Mouse (Mus musculus) kidney, embryonic 14.5 days (tissue): ENCODE measurements around the gene Hoxd8. TPM values are rescaled to one million over a fixed set of nuclear protein-coding genes. Genes with fewer than 3 reads are reported as not detected.

Experiments
- ATAC-seq: fragments of 200-750 bp; cut with Nextera tagmentation; 2 replicates; pipeline ENCODE4 v1.8.0; 2017; ENCODE audit warnings: moderate number of reproducible peaks, mild to moderate bottlenecking, moderate TSS enrichment, moderate library complexity; ENCODE audit not compliant: low FRiP score, low TSS enrichment
- H3K27ac ChIP-seq: fragments of 300-500 bp; sonication (generic); 2 replicates; pipeline ENCODE4 v1.5.1; 2014; ENCODE audit warnings: low read depth, mild to moderate bottlenecking, low read length, moderate library complexity, mixed read lengths
- H3K27me3 ChIP-seq: fragments of 300-500 bp; sonication (generic); 2 replicates; pipeline ENCODE4 v1.6.1; 2014; ENCODE audit warnings: mild to moderate bottlenecking, low read length; ENCODE audit not compliant: control insufficient read depth, insufficient read depth
- H3K36me3 ChIP-seq: fragments of 300-500 bp; sonication (generic); 2 replicates; pipeline ENCODE4 v1.6.1; 2014; ENCODE audit warnings: low read length, mixed read lengths; ENCODE audit not compliant: control insufficient read depth, insufficient read depth
- H3K4me1 ChIP-seq: fragments of 300-500 bp; sonication (generic); 2 replicates; pipeline ENCODE4 v1.6.1; 2014; ENCODE audit warnings: low read length, mixed read lengths; ENCODE audit not compliant: control insufficient read depth, insufficient read depth
- H3K4me2 ChIP-seq: fragments of 300-500 bp; sonication (generic); replicated peaks from 2 replicates; pipeline ENCODE4 v1.6.1; 2014; ENCODE audit warnings: low read depth, mild to moderate bottlenecking, low read length
- H3K4me3 ChIP-seq: fragments of 300-500 bp; sonication (generic); 2 replicates; pipeline ENCODE4 v1.5.1; 2014; ENCODE audit warnings: mild to moderate bottlenecking, low read length
- H3K9ac ChIP-seq: fragments of 300-500 bp; sonication (generic); 2 replicates; pipeline ENCODE4 v1.6.1; 2014; ENCODE audit warnings: low read depth, mild to moderate bottlenecking, low read length, moderate library complexity
- H3K9me3 ChIP-seq: fragments of 300-500 bp; sonication (generic); 2 replicates; pipeline ENCODE4 v1.6.1; 2016; ENCODE audit warnings: low read length; ENCODE audit not compliant: control insufficient read depth
- WGBS: fragments of 180-500 bp; shearing (Covaris S2); extraction: QIAGEN DNeasy Blood & Tissue Kit; methylation state at CpG from one replicate; pipeline ENCODE4 v1.1.7; 2014; 5-methylcytosine and 5-hydroxymethylcytosine counted together
- polyA plus RNA-seq: library from polyadenylated mRNA; unstranded; fragments of >200 nt; fragmentation: Nextera tagmentation; extraction: Ambion mirVana; gene quantifications from 2 replicates; pipeline ENCODE4 v1.2.1, GENCODE M21; 2014

The Hoxd8 gene
- polyA plus RNA-seq, 1 experiment from 2014 or later, result 45.0 TPM

DNA sequence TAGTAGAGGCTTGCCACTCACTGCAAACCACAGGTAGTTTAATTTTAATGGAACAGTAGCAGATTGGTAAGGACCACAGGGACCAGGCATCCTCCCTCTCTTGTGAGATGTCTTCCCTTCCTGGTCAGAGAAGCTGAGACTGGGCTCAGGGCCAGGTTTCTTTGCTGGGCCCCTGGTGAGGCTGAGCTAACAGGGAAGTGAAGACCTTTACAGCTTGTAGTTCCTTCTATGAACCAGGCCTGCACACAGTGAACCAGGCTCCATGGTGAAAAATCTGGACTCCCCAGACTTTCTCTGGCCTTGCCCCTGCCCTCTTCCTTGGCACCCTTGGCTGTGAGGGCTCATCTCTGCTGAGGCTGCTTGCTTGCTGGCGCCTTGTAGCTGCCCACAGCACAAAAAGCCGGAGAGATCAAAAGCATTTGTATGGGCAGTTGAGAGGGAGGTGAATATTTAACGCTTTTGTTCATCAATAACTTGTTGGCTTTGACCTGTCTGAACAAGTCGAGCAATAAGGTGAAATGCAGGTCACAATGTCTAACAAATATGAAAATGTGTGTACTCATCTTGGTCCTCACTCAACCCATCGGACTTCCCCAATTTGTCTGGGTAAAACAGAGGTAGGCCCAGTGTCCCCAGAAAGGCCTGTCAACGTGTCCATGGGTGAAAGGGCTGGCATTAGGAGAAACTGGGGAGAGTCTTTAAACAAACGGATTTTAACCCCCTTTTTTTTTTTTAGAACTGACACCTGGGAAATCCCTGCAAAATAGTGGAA is 20.0 kb downstream of the Hoxd8 start:
- WGBS, result 36% methylated on average over 7 of the region's 7 CpGs
- no peak for ATAC-seq
- peaks cover 19% of the 10 kb centered on the region for H3K36me3 ChIP-seq
- H3K4me1 ChIP-seq, result peaks cover 88% of the 10 kb centered on the region
- H3K4me3 ChIP-seq, result peak overlapping the region; percentile 27
- peak overlapping the region; percentile 50 for H3K9ac ChIP-seq
- no peaks in the 10 kb centered on the region for H3K9me3 ChIP-seq
- no peaks in the 10 kb centered on the region for H3K27me3 ChIP-seq
- H3K4me2 ChIP-seq, result peak overlapping the region; percentile 68
- peak overlapping the region; percentile 80 for H3K27ac ChIP-seq

DNA sequence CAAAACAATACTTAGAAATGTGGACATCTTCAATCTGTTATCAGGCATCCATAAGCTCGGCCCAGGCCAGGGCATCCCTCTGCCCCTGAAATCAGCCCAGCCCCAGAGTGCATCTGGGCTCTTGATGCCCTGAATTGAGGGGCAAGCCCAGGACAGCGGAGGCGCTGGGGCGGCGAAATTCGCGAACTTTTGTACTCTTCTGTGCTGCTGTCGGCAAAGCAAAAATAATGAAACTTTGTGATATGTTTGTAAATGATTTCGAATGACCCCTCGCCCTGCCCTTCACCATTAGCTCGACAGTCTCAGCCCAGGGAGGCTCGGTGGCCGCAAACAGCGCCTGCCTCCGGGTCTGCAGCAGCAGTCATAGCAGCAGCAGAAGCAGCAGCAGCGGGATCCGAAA is 20.8 kb downstream of the Hoxd8 start:
- Histone ChIP-seq H3K9me3 (no peaks in the 10 kb centered on the region), H3K4me1 (peaks cover 81% of the 10 kb centered on the region), H3K27ac (peak overlapping the region; percentile 49), H3K9ac (peak overlapping the region; percentile 50; the same call in 1 of the 2 replicates), H3K36me3 (peaks cover 20% of the 10 kb centered on the region), H3K4me2 (peak overlapping the region; percentile 68), H3K4me3 (peak overlapping the region; percentile 27), H3K27me3 (no peaks in the 10 kb centered on the region)
- ATAC-seq, result no peak
- 35% methylated on average over 17 of the region's 17 CpGs for WGBS

DNA sequence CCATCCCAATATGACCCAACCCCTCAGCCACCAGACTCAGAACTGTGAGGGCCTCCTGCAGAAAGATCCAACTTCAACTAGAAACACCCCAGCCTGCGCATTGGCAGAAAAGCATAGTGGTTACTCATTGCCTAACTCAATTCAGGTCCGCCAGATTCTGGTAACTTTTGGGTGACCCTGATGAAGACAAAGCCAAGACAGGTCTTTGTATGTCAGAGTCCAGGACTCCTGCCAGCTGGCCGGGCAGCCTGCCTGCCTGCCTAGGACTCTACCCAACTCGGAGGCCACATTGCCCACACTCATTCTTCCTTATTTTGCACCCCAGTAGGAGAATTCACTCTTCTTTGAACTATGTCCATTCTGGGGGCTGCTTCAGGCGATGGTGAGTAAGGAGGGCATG is 22.1 kb downstream of the Hoxd8 start, which contains the start of gene Gm28230:
TSS of gene Gm28230 (plus strand) at position 178 of the 400 bp plus-strand sequence.
- WGBS, result 40% methylated on average over 5 of the region's 5 CpGs
- H3K9ac ChIP-seq, result peak within 1 kb of the TSS; percentile 56
- peak within 1 kb of the TSS; percentile 85 for H3K27ac ChIP-seq

DNA sequence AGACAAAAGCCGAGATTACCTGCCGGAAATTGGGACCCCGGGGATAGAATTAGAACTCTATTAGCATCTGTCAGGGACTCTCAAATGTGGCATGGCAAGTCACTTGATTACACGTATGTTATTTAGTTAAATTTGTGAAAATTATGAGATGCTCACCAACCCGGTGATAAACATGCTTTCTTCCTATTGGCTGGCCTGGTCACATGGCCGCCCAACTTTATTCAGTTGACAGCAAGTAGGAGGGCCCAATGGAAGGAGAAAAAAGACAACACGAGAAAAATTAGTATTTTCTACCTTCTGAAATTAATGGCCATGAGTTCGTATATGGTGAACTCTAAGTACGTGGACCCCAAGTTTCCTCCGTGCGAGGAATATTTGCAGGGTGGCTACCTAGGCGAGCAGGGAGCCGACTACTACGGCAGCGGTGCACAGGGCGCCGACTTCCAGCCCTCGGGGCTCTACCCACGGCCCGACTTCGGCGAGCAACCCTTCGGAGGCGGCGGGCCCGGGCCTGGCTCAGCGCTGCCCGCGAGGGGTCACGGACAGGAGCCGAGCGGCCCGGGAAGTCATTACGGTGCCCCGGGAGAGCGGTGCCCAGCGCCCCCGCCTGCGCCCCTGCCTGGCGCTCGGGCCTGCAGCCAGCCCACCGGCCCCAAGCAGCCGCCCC is 22.7 kb downstream of the Hoxd8 start:
- 7% methylated on average over 43 of the region's 43 CpGs for WGBS
- Histone ChIP-seq H3K4me1 (peaks cover 67% of the 10 kb centered on the region), H3K9me3 (no peaks in the 10 kb centered on the region), H3K27ac (peak overlapping the region; percentile 85), H3K4me2 (peak overlapping the region; percentile 68), H3K36me3 (peaks cover 20% of the 10 kb centered on the region), H3K9ac (peak overlapping the region; percentile 56), H3K4me3 (peak overlapping the region; percentile 40), H3K27me3 (no peaks in the 10 kb centered on the region)
- peak; percentile 11; the same call in 1 of the 2 replicates for ATAC-seq

More for the DNA sequence above, 22.1 kb downstream of the Hoxd8 start, which contains the start of gene Gm28230:
- Histone ChIP-seq H3K27me3 (no peaks in the 10 kb centered on the region), H3K9me3 (no peaks in the 10 kb centered on the region), H3K4me2 (peak within 1 kb of the TSS; percentile 68), H3K36me3 (peaks cover 20% of the 10 kb centered on the region), H3K4me3 (peak within 1 kb of the TSS; percentile 40), H3K4me1 (peaks cover 68% of the 10 kb centered on the region)
- ATAC-seq, result no peak

DNA sequence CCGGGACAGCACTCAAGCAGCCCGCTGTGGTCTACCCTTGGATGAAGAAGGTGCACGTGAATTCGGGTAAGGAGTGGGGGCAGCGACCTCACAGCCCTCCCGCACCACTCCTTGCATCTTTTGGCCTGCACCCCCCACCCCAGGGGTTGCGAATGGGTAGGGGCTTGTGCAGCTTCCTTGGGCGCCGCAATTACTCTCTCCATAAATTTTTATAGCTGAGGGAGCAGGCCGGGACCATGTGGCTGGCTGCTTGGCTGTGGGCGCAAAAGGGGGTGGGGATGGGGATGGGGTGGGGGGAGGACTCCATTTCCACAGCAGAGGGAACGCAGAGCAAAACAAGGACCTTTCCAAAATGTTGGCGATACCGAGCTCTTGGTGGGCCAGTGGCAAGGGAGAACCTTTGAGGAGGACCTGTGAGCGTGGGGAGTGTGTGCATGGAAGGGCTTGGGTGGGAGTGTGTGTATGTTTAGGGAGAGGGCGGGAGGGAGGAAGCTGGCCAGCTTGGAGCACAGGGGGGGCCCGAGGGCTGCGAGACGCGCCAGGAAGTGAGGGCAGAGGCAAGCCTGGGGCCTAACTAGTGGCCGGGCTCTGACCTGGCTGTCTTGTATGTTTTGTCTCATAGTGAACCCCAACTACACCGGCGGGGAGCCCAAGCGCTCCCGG is 23.4 kb downstream of the Hoxd8 start:
- ATAC-seq, result peak; percentile 59
- peak overlapping the region; percentile 40 for H3K4me3 ChIP-seq
- H3K4me2 ChIP-seq, result peak overlapping the region; percentile 68
- H3K27ac ChIP-seq, result peak overlapping the region; percentile 85
- H3K27me3 ChIP-seq, result no peaks in the 10 kb centered on the region
- H3K36me3 ChIP-seq, result peaks cover 20% of the 10 kb centered on the region
- no peaks in the 10 kb centered on the region for H3K9me3 ChIP-seq
- WGBS, result 5% methylated on average over 24 of the region's 25 CpGs
- peaks cover 67% of the 10 kb centered on the region for H3K4me1 ChIP-seq
- peak overlapping the region; percentile 56 for H3K9ac ChIP-seq

DNA sequence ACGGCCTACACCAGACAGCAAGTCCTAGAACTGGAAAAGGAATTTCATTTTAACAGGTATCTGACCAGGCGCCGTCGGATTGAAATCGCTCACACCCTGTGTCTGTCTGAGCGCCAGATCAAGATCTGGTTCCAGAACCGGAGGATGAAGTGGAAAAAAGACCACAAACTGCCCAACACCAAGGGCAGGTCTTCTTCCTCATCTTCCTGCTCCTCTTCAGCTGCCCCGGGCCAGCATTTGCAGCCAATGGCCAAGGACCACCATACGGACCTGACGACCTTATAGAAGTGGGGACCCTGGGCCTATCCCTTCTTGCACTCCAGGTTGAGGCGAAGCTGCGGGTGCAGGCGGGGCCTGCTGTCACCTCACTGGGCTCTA is 23.9 kb downstream of the Hoxd8 start:
- Histone ChIP-seq H3K27me3 (no peaks in the 10 kb centered on the region), H3K4me1 (peaks cover 61% of the 10 kb centered on the region), H3K4me3 (peak overlapping the region; percentile 40), H3K4me2 (peak overlapping the region; percentile 68), H3K27ac (peak overlapping the region; percentile 85; the same call in 1 of the 2 replicates), H3K9ac (peak overlapping the region; percentile 56), H3K36me3 (peaks cover 20% of the 10 kb centered on the region), H3K9me3 (no peaks in the 10 kb centered on the region)
- ATAC-seq, result peak; percentile 28; the same call in 1 of the 2 replicates
- WGBS, result 28% methylated on average over 13 of the region's 13 CpGs

DNA sequence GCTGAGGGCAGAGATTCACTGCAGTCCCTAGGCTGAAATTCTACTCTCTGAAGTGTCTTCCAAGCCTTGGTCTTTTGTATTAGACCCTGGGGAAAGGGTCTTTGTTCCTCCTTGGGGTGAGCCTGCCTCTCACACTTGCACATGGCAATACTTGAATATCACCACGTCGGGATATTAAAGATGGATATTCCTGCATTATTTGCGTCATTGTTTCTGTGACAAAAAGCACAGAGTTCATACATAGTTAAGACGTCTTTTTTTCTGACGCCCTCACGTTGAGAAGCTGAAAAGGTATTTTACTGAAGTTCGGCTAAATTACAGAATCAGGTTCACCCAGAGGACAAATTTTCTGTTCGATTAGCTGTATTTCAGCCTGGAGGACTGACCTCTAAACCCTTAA is 25.9 kb downstream of the Hoxd8 start:
- 27% methylated on average over 8 of the region's 8 CpGs for WGBS
- H3K36me3 ChIP-seq, result peaks cover 20% of the 10 kb centered on the region
- no peaks in the 10 kb centered on the region for H3K9me3 ChIP-seq
- peaks cover 2% of the 10 kb centered on the region; the same call in 1 of the 2 replicates for H3K27me3 ChIP-seq
- H3K27ac ChIP-seq, result no peak overlapping the region; the same call in 1 of the 2 replicates
- no peak for ATAC-seq
- H3K4me1 ChIP-seq, result peaks cover 61% of the 10 kb centered on the region
- peak overlapping the region; percentile 24 for H3K4me2 ChIP-seq
- peak overlapping the region; percentile 10; the same call in 1 of the 2 replicates for H3K4me3 ChIP-seq
- peak overlapping the region; percentile 48; the same call in 1 of the 2 replicates for H3K9ac ChIP-seq

DNA sequence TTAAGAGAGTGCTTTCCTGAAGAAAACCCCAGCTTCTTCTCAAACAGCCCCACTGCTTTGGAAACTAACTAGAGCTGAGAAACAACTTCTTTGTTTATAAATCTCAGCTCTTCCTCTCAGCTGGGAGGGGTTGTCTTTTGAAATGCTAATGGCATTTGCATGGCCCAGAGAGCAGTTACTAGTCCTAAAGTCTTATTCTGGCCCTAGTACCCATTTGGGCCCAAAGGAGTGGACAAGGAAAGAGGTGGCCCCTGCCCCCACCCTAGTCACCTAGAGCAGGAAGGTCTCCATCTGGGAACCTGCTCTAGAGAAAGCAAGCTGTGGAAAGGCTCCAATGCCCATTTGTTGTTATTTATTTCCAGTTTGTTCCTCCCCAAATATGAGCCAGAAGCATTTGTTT is 26.6 kb downstream of the Hoxd8 start:
- Histone ChIP-seq H3K9ac (peak overlapping the region; percentile 67; the same call in 1 of the 2 replicates), H3K9me3 (no peaks in the 10 kb centered on the region), H3K4me1 (peaks cover 64% of the 10 kb centered on the region), H3K4me2 (peak overlapping the region; percentile 24; the same call in 1 of the 2 replicates), H3K27ac (no peak overlapping the region; the same call in 1 of the 2 replicates), H3K27me3 (peaks cover 2% of the 10 kb centered on the region; the same call in 1 of the 2 replicates), H3K4me3 (no peak overlapping the region; the same call in 1 of the 2 replicates), H3K36me3 (peaks cover 16% of the 10 kb centered on the region)
- ATAC-seq, result no peak
